Mouse (Mus musculus) thymus, postnatal 25 days (tissue): ENCODE data around the gene Tmcc3.
A peak's percentile ranks its signal among the peaks of the same experiment; 100 is the strongest.

Experiments
- DNase-seq: peaks from one replicate; pipeline ENCODE4 v3.0.0; 2022

Tmcc3 gene

DNA sequence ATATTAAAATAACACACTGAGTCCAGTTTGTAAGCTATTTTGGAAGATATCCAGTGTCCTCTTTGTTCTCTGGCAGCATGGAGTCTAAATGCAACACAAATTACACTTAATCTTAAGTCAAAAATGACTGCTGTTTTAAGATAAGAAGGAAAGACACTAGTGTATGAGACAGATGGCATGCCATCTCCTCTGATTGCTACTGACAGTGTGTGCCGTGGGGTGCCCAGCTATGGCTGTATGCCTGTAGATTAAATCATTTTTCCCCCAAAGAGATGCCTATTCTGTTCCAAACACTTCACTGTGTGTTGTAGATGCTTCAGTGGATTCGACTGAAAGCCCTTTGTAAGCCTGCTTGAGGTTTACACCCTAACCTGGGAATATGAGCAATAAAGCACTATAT, 59.5 kb downstream of the Tmcc3 start:
- no peak for DNase-seq

- DNase-seq, result no peak
Measured at GRCm38 (mm10) chr10:94376941-94377340, 65.2 kb downstream of the Tmcc3 start.

- DNase-seq, result no peak
Measured at GRCm38 (mm10) chr10:94377844-94378243, 66.1 kb downstream of the Tmcc3 start.

- DNase-seq, result peak; percentile 72
Measured at GRCm38 (mm10) chr10:94378383-94378782, 66.6 kb downstream of the Tmcc3 start.

DNA sequence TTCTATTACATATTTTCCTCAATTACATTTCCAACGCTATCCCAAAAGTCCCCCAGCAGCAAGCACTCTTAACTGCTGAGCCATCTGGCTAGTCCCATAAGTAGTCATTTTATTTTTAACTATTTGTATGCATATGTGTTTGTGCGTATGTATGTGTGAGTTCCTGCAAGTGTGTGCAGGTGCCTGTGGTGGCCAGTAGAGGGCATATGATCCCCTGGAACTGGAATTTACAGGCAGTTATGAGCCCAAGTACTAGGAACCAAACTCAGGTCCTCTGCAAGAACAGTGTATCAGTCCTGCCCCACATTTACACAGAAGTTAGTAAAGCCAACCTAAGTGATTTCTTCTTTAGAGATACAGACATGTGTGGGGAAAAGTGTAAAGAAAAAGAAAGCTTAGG, 68.3 kb downstream of the Tmcc3 start:
- no peak for DNase-seq

GRCm38 (mm10) chr10:94380662-94381392, 69.1 kb downstream of the Tmcc3 start:
- DNase-seq, result no peak

GRCm38 (mm10) chr10:94381393-94381740, 69.6 kb downstream of the Tmcc3 start:
- no peak for DNase-seq

GRCm38 (mm10) chr10:94382618-94383017, 70.9 kb downstream of the Tmcc3 start:
- DNase-seq, result no peak

DNA sequence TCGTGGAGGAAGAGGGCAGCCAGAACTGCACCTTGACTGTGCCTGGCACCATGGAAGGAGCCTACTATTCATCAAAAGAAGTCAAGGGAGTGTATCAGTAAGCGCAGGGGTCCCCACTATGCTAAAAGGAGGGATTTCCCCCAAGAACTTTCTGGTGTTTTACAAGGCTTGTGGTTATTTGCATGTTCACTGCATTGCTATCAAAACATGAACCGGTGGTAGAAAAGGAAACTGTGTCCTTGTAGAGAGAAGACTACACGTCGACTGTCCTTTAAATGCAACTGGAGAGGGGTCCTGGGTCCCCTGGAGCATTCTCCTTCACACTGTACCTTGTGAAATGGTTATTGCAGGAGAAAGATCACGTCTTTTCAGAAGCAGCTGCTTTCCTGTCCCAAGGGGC, 71.8 kb downstream of the Tmcc3 start:
- no peak for DNase-seq

DNA sequence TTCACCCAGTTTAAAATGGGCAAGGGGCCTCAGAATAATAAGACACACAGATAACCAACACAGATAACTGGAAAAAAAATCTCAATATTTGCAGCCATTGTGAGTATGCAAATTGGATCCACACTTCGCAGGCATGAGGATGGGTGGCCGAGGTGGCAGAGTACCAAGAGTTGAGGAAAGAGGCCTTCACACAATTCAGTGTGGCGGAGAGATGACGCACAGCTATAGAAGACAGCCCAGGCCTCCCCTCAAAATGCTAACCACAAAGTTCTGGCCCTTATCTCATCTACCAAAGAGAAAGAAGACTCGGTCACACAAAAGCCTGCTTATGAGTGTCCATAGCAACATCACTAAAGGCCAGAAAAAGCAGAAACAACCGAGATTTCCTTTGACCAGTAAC, 77.5 kb downstream of the Tmcc3 start:
- DNase-seq, result no peak

GRCm38 (mm10) chr10:94391049-94391448, 79.3 kb downstream of the Tmcc3 start:
- DNase-seq, result no peak

DNA sequence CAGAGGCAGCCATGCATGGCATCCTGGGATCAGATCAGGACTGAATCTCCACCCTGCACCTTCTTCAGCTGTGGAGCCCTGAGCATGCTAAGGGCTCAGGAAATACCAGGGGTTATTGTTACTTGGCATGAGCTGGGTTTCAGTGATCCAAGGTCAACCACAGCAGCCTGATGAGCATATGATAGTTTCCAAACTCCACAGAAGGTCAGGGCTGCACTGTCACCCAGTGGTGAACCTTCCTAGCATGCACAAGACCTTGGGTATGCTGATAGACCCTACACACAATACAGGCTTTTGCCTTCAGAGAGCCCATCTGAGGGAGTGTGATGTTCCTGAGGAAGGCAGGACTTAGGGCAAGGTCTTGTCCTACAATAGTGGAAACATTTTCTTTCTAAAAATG, 82.5 kb downstream of the Tmcc3 start:
- no peak for DNase-seq

- no peak for DNase-seq
Measured at GRCm38 (mm10) chr10:94397833-94398596, 86.3 kb downstream of the Tmcc3 start.

GRCm38 (mm10) chr10:94400895-94401294, 89.1 kb downstream of the Tmcc3 start:
- no peak for DNase-seq

GRCm38 (mm10) chr10:94405456-94405855, 93.7 kb downstream of the Tmcc3 start:
- no peak for DNase-seq

- DNase-seq, result no peak
Measured at GRCm38 (mm10) chr10:94406821-94407220, 95.1 kb downstream of the Tmcc3 start.

DNA sequence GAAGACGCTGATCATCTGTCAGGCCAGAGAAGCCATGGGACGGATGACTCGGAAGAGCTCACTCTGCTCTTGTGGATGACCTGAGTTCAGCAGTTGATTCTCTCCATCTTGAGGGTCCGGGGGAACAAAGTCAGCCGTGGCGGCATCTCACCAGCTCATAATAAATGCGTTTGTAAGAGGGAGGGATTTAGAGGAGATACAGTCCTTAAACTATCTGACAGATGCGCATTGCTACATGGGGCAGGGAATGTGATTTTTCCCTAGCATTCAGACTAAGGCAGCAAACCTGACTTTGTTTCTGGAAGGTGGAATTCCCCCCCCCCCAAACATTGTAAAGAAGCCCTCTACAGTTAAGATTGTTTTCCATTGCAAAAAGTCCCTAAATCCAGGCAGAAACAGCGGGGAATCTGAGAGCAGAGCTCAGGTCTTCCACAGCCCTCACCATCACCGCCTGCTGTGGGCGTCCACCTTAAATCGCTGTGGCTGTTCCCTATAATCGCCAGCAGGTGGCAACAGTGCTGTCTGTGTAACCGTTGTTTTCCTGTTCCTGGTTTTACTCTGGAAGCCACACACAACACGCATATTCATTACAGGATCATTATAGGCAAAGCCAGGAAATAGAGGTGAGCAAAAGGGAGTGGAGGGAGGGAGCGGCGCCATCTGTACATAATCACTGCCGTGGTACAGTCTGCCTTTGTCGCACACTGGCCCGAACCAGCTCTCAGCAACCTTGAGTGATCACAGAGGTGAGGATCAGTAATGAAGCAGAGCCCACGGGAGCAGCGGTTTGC, 96.8 kb downstream of the Tmcc3 start:
- DNase-seq, result peak; percentile 73

DNA sequence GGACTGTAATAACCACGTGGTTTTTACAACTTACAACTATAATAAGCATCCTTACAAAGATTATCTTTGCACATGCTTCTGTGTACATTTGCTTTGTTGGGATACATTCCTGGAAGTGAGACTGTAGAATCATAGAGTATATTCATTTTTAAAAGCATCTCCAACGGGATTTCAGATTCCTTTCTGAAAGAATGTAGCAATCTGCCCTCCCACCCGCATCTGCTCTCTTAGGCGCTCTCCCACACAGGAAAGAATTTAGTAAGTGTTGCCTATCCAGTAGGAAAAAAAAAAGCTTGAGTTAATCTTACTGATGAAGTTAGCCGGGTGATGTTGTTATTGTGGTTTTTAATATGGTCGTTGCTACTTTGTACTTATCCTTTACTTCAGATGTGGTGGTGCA, 97.9 kb downstream of the Tmcc3 start:
- DNase-seq, result no peak

GRCm38 (mm10) chr10:94411594-94411993, 99.8 kb downstream of the Tmcc3 start:
- no peak for DNase-seq

- DNase-seq, result no peak
Measured at GRCm38 (mm10) chr10:94413770-94414651, 102.3 kb downstream of the Tmcc3 start.

GRCm38 (mm10) chr10:94415950-94416844, 104.4 kb downstream of the Tmcc3 start:
- no peak for DNase-seq

- no peak for DNase-seq
Measured at GRCm38 (mm10) chr10:94417643-94418042, 105.9 kb downstream of the Tmcc3 start.
